Mouse (Mus musculus) right cerebral cortex, postnatal 10 days (tissue): ENCODE data around the gene Hbs1l.

ENCODE experiments used
- DNase-seq, 2 experiments: peaks; one replicate each; pipeline ENCODE4 v3.0.0; 2021; ENCODE audit warnings: low spot score in 2 of 2

Hbs1l gene

DNA sequence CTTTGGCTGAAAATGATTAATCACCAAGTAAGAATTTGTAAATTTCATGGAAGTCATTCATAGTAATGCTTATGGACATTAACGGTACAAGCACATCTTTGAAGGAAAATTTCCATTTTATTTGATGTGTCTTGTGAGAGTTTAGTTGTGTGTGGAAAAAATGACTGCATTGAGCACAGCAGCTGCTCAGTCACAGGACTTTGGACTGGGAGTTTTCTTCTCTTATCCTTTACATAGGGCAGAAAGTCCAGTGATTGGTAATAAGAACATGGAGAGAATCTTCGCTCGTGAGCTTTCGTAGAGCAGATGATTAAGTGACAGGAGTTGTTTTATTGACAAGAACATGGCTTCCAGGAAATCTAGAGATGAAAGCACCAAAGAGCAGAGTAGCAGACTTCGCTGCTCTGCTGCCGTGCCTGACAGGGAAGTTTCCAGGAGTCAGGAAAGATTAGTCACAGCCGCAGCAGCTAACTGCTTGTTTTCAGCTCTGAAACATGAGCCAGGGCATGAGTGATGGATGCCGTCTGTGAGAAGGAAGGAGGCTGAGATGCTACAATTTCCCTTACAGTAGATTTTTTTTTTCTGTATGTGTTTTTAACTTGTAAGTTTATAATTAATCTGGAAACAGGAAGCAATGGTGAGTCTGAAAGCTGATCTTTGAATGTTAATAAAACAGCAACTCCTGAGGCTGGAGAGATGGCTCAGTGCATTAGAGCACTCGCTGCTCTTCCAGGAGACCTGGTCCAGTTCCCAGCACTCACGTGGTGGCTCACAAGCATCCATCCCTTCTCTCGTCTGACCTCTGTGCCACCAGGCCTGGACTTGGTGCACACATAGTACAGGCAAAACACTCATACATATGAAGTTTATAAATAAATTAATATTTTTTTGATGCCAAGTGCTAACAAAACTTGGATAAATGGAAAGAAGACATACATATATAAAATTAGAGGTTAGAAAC, 9.2 kb downstream of the Hbs1l start:
- no peak for DNase-seq

DNA sequence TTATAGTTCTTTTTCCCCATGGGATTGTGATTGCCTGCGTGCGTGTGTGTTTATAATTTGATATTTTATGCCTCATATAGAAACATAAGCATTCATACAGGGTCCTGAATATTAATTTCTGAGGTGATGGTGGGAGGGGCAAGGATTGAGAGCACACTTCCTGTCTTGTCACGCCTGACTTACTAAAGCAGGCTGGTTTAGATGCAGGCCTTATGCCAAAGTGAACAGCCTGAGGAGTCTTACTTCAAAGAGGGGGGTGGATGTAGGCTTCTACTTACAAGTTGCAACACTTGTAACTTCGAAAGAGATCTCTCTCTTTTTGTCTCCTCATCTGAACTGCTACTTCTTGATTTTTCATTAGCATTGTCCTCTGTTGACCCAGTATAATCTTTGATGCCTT, 18.0 kb downstream of the Hbs1l start:
- no peak for DNase-seq

DNA sequence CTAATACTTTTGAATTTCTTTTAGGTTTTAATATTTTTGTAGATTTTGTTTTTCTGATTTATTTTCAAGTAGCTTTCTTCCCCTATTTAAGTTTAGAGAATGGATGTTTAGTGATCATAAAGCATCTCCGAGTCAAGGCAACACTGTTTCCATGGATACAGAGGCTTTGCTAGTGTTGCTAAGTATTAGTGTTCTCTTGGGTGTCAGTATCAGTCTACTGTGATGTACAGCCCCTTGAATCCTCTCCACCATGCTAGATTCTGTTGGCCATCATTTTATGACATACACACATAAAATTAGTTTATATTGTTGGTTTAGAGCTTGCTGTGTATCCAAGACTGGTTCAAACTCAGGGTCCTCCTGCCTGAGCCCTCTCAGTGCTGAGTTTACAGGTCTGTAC, 20.3 kb downstream of the Hbs1l start:
- DNase-seq, result peak in 1 of 2 experiments; percentile 9

- DNase-seq, result peak in 1 of 2 experiments; percentile 14
Measured at GRCm38 (mm10) chr10:21318250-21318649, 22.5 kb downstream of the Hbs1l start.

- DNase-seq, result no peak
Measured at GRCm38 (mm10) chr10:21318996-21319395, 23.2 kb downstream of the Hbs1l start.

DNA sequence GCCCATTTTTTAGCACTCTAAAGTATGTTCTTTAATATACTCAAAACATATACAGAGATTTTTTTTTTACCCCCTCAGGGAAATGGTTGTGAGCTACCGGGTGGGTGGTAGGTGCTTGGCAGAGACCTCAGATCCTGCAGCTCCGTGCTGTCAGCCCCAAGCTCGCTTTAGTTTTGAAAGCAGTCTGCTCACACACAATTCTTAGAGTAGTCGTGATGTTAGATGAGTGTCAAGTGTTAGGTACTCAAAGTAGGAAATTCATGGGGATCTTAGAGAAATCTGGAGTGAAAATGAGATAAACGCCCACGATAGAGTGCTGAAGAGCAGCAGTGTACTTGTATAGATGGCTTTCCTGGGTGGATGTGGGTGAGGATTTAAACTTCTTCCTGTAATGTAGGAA, 24.8 kb downstream of the Hbs1l start:
- DNase-seq, result peak in 1 of 2 experiments; percentile 39

GRCm38 (mm10) chr10:21326352-21326751, 30.6 kb downstream of the Hbs1l start:
- peak in 1 of 2 experiments; percentile 13 for DNase-seq

- DNase-seq, result peak in 1 of 2 experiments; percentile 16
Measured at GRCm38 (mm10) chr10:21327605-21328135, 31.9 kb downstream of the Hbs1l start.

- no peak for DNase-seq
Measured at GRCm38 (mm10) chr10:21334349-21335105, 38.7 kb downstream of the Hbs1l start.

DNA sequence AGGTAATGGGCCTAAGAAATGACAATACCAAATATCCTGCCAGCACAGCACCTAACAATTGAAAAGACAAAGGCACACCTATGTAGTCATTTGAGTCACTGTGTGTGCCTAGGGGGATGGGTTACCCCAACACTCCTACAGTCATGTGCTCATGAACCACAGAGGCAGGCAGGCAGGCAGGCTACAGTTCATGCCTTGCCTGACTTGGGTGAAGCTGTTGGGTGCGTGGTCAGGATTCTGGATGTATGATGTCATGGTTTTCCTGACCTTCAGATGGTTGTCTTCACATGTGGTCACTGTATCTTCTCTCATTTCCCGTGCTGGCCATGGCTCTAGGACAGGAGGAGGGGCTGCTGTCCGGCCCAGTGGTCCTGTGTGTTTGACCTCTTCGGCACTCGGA, 39.8 kb downstream of the Hbs1l start:
- DNase-seq, result no peak

GRCm38 (mm10) chr10:21337191-21337590, 41.4 kb downstream of the Hbs1l start:
- DNase-seq, result no peak

GRCm38 (mm10) chr10:21341706-21342105, 45.9 kb downstream of the Hbs1l start:
- no peak for DNase-seq

DNA sequence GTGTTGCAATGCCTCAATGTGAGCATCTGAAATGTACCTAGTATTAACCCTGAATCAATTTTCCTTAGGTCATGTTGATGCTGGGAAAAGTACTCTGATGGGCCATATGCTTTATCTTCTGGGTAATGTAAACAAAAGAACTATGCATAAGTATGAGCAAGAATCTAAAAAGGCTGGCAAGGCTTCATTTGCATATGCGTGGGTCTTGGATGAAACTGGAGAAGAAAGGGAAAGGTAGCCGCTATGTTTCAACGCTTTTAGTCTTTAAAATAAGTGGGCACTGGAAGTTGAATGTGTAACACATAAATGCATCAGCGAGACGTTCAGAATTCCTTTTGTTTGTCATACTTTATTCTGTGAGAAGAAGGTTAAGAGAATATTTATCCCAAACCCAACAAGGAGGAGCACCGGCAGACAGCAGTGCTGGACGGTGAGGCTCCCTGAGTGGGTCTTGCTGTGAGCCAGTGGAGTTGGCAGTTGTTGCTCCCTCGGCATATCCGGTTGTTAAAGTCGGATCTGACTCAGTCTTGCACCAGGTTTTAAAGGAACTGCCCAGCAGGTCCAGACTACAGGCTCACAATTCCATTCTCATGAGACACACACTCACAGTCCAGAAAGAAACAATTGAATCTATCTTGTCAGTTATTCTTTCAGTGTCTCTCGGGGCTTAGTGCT, 46.7 kb downstream of the Hbs1l start:
- DNase-seq, result no peak

GRCm38 (mm10) chr10:21347332-21347731, 51.6 kb downstream of the Hbs1l start:
- no peak for DNase-seq

DNA sequence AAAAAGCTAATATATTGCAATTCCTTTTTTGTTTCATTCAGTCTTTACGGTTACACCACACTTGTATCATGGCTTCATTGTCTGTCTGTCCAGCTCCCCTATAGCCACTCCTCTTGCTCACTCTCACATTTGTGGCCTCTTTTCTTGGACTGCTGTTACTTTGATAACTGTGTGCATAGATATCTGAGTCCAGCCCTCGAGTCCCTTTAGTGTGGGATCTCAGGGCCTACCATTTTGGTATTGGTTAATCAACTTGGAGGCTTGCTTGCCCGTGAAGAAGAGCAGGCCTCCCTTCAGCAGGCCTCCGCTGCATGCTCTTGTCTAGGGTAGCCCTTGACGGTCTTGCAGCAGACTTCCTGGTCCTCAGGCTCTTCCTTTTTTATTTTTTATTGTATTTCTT, 53.7 kb downstream of the Hbs1l start:
- peak in 1 of 2 experiments; percentile 2 for DNase-seq

DNA sequence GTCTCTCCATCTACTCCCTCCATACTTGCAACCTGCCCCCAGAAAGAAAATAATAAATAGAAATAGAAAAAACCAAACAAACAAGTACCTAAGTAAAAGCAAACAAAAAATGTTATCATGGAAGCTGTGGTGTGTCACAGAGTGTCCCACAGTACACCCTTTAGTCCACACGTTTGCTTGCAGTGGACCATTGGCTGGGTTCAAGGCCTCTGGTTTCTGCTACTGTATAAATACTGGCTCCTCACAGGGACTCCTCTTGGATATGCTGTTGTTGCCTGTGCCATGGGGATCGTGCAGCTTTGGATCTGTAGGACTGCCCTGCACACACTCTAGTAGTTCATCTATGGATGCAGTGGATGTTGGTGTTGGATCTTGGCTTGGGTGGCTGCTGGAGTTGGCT, 54.2 kb downstream of the Hbs1l start:
- no peak for DNase-seq

- DNase-seq, result no peak
Measured at GRCm38 (mm10) chr10:21350531-21351515, 55.0 kb downstream of the Hbs1l start.

GRCm38 (mm10) chr10:21351766-21352165, 56.0 kb downstream of the Hbs1l start:
- no peak for DNase-seq

DNA sequence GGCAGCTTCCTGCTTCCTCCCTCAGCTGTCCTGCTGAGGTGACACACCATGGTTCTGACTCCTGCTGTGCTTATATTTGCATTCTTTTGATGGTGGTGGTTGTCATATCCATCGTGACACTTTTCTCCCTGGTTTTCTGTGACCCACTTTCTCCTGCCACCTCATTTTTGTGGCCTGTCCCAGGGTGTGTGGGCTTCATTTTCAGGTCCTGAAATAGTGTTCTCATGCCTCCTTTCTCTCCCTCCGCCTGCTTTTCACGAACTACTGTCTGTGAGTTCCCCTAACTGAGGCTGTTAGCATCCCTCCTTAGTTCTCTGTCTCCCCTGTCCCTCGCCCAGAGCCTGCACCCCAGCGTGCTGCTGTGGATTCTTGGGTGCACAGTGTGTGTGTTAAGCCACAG, 58.1 kb downstream of the Hbs1l start:
- no peak for DNase-seq

DNA sequence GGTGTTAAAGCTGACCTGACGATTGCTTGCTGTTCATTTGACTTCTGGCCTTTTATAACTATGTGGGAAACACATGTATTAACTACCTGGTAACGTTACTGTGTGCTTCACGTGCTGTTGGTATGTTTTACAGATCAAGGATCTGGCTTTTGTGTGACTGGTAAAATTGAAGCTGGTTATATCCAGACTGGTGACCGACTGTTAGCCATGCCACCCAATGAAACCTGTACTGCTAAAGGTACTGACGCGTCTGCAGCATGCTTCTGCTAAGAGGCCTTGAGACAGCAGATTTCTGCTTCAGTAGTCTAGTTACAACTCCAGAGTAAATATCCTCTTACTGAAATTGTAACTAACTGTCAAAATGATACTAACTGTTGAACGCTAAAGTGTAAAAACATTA, 58.7 kb downstream of the Hbs1l start:
- DNase-seq, result no peak

GRCm38 (mm10) chr10:21357986-21358385, 62.2 kb downstream of the Hbs1l start:
- DNase-seq, result no peak
